Mouse (Mus musculus): Measurements from ENCODE around the gene Wee1.
"Not testable (repeated sequence)": the region's sequence is repeated elsewhere in the genome, so short reads cannot be mapped to it uniquely, and the experiment has no call there.

Wee1 gene

GRCm38 (mm10) chr7:110121516-110122288, at the start of gene Wee1:
TSS of gene Wee1 (plus strand) at chr7:110122046.
- peak; percentile 97 to 98 for DNase-seq

DNA sequence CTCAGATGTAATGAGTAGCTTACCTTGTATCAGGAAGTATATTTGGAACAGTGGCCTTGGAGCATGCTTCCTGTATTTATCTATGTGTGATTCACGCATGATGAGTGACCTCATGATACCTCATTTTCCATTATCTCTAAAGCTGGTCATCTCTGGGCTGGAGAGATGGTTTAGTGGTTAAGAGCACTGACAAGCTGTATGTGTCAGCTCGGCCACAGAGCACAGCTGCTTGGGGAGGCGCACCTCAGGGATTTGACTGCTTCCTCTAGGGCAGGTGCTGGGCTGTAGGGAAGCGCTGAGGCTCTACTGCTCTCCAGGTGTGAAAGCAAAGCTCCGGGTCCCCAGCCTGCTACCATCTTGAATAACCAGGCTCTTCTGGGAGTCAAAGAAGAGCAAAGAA, 43.7 kb upstream of the Wee1 start:
- no peak for DNase-seq

DNA sequence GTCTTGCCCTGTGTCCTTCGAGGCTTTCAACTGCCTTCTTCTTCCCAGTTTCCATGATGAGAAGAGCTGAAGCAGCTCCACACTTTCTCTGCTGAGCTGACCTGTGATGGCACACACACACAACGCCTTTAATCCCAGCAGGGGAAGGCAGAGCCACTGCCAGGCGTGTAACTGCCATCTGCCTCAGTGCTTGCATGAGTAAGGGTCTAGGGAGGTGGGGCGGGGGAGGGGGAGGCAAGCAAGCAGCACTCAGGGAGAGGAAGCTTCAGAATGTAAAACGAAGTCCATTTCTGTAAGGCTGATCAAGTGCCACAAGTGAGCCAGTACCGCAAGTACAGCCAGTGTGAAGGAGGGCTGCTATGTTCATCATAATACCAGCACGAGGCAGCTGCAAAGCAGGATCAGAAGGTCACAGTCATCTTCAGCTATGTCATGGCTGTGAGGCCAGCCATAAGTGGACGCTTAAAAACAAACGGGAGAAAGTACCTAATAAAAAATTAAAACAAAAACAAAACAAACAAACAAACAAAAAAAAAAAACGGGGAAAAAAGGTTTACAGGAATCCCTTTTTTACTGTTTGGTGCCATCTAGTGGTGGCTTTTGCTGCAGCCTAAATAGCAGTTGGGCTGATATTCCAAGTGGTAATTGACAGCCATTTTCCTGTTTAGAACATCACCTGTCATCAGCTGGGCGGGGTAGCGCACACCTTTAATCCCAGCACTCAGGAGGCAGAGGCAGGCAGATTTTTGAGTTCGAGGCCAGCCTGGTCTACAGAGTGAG, 38.3 kb upstream of the Wee1 start:
- DNase-seq, result peak in 1 of 2 experiments; percentile 13

GRCm38 (mm10) chr7:110085217-110085616, 36.6 kb upstream of the Wee1 start:
- DNase-seq, result no peak

GRCm38 (mm10) chr7:110087914-110088313, 33.9 kb upstream of the Wee1 start:
- DNase-seq, result no peak

DNA sequence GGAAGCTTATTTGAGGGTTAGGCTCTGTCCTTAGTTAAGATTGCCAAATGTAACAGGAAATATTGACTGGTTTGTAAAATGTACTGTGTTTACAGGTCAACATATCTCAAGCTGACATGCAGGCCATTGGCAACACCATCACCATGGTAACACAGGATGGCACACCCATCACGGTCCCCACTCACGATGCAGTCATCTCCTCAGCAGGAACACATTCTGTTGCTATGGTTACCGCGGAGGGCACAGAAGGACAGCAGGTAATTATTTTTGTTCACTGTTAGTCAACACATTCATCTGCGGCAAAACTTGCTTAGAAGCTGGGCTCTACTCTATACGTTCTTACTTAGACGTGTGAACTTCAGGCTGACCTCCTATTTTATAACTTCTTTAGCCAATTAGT, 30.2 kb upstream of the Wee1 start:
- no peak for DNase-seq

- no peak for DNase-seq
Observed at GRCm38 (mm10) chr7:110096332-110096731, 25.5 kb upstream of the Wee1 start.

DNA sequence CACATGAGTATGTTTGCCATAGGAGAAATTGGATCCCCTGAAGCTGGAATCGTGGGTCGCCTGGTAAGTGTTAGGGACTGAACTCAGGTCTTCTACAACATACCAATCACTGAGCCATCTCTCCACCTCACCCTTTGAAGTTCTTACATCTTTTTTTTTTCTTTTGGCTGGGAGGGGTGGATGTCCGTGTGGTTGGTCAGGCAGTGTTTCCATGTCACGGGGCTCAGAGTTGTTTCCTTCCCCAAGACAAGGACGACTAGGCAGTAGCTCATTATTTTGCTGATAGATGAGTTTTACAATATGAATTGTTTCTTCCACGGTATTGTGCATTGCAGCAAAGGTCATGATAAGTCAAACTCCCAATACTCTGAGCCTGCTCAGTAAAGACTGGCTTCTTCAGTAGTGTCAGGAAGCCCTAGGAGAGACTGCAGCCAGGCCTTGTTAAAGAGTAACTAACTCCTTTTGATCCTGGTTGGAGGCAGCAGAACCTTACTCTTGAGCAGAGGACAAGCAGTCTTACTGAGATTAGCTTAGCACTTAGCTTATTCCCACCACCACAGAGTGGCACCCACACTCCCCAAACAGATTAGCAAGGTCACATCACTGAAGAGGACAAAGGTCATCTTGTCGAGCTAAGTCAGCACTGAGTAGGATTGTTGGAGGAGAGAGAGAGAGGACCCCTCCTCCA, 24.6 kb upstream of the Wee1 start:
- no peak for DNase-seq

GRCm38 (mm10) chr7:110100854-110101253, 21.0 kb upstream of the Wee1 start:
- DNase-seq, result no peak

- DNase-seq, result no peak
Observed at GRCm38 (mm10) chr7:110101266-110101665, 20.6 kb upstream of the Wee1 start.

GRCm38 (mm10) chr7:110105041-110105440, 16.8 kb upstream of the Wee1 start:
- DNase-seq, result no peak

DNA sequence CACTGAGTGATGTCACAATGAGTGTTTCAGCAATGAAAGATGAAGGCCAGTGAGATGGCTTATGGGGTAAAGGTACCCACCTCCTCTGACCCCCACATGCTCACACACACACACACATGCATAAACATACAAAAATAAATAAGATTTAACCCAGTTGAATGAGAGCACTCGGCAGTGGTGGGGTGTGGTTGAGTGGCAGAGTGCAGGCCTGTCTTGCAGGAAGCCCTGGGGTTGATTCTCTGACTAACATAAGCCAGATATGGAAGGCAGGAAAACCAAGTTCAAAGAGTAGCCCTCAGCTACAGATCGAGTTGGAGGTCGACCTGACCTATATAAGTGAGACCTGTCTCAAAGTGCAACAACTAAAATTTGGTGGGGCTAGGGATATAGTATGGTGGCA, 15.2 kb upstream of the Wee1 start:
- DNase-seq, result no peak

DNA sequence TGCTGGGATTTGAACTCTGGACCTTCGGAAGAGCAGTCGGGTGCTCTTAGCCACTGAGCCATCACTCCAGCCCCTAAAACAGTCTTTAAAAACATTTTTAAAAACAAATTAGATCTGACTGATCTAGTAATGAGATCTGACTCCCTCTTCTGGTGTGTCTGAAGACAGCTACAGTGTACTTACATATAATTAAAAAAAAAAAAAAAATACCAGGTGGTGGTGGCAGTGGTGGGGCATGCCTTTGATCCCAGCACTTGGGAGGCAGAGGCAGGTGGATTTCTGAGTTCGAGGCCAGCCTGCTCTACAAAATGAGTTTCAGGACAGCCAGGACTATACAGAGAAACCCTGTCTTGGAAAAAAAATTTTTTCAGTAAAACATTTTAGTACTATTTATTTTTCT, 13.3 kb upstream of the Wee1 start:
- not testable (repeated sequence) for DNase-seq

DNA sequence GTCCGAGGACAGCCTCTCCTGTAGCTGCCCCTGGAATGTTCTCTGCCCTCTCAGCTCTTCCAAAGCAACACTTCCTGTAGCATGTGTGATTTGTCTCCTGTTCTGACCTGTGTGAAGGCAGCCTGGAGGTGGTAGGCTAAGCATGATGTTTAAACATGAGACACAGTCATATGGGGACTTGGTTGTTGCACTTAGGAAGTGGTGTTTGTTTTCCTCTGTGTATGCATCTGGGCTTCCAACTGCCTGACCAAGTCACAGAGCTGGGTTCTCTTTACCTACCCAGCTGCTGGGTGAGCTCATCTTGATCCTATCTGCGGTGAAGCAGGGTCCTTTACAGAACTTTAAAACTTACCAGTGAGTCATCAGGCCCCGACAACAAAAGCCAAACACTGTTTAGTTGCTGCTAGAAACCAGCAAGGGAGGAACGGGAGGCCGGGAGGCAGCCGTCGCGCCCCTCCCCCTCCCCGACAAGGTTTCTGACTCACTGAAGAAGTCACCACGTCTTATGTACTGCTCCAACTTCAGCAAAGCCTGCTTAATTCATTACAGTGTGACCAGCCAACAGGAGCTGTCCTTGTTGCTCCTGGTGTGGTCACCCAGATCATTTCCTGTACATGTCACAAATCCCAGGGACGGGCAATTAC, 12.8 kb upstream of the Wee1 start:
- peak; percentile 62 to 64 for DNase-seq

GRCm38 (mm10) chr7:110110061-110110656, 11.7 kb upstream of the Wee1 start:
- no peak for DNase-seq

GRCm38 (mm10) chr7:110114699-110115098, 7.1 kb upstream of the Wee1 start:
- DNase-seq, result no peak

DNA sequence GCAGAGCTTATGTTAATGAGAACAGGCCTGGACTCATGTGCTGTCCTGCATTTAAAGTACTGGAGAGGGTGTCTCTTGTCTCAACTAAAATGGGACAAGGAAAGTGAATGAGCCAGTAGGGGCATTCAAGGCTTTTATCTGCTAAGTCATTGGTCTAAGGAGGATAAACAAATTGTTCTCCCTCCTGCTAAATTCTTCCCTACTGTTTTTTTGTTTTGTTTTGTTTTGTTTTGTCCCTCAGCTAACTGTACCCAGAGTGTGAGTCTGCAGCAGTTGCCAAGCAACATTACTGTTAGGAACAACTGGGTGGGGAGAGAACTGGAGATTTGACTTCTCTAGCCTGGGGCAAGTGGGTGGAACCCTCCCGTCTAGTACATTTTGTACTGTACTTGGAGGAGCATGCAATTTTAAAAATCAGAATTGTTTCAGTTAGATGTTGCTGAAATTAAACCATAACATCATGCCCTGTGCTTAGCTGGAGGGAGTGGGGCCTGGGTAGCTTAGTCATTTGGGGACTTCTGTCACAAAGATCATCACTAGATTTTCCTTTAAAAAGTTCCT, 5.0 kb upstream of the Wee1 start:
- no peak for DNase-seq

- no peak for DNase-seq
Observed at GRCm38 (mm10) chr7:110118448-110118847, 3.4 kb upstream of the Wee1 start.

DNA sequence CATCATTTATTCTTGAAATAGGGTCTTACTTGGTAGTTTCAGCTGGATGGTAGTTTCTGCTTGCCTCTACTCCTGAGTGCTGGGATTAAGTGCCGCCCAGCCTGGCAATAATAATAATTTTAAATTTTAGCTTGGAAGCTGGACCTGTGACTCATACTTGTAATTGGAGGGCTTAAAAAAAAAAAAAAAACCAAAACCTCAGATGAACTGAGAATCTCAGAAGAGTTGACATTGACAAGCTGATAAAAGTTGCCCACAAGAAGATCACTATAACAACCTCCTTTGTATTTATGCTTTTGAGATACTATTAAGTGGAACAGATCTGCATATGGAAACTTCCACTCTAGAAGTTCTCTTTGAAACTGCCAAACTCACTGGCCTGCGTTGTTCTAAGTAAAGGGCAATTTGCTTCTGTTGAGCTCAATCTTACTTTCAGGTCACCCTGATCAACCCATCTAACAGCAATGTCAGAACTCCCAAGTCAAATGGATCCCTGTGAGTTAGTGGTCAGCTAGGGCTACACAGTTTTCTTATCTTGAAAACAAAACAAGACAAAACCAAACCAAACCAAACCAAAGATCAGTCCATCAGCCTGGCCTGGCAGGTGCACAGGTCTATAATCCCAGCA, 1.6 kb upstream of the Wee1 start:
- no peak for DNase-seq

GRCm38 (mm10) chr7:110121162-110121515, 707 bp upstream of the Wee1 start:
- DNase-seq, result no peak

DNA sequence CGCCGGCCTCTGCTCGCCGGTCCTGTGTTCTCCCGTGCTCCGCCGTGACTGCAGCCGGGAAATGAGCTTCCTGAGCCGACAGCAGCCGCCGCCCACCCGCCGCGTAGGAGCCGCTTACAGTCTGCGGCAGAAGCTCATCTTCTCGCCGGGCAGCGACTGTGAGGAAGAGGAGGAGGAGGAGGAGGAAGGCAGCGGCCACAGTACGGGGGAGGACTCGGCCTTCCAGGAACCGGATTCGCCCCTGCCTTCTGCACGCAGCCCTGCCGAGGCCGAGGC, 381 bp downstream of the Wee1 start:
- DNase-seq, result no peak
